Mouse (Mus musculus): ENCODE measurements around the gene Taar7d.

DNA sequence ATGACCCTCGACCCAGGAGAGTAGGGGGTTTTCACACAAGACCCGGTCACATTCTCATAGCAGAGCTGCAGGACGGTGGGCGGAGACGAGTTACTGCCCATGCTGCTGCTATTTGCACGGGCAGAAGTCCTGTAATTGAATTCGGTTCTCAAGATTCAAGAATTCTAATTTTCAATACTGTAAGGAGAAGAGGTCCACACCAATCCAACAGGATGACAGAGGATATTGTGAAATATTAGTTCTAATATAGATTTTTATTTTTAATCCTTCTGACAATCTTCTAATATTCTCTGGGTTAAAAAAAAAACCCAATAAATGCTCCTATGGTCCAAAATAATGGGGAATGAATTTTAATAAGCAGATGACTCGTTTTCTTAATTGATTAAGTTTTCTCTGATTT, 41.5 kb upstream of the Taar7d start, which contains the start of gene Taar6:
- TF ChIP-seq POLR2A (IDR thresholded peaks at IDR 0.05; ENCODE audit: low read depth, low read length) (no peak), PAX5 (IDR thresholded peaks at IDR 0.05; ENCODE audit: low read length) (no peak), RCOR1 (conservative IDR thresholded peaks at IDR 0.05; ENCODE audit: low read depth, low read length) (no peak), UBTF (IDR thresholded peaks at IDR 0.05; ENCODE audit: low read depth, low read length) (no peak)

Data from CH12.LX (cell line).